Mouse (Mus musculus): ENCODE measurements at regions not wholly inside any gene's neighbourhood (a gene's known extent, or its start where the extent isn't known, plus 50 kb on each side); places are given as distances from the start of the nearest gene placed in this dataset.

DNA sequence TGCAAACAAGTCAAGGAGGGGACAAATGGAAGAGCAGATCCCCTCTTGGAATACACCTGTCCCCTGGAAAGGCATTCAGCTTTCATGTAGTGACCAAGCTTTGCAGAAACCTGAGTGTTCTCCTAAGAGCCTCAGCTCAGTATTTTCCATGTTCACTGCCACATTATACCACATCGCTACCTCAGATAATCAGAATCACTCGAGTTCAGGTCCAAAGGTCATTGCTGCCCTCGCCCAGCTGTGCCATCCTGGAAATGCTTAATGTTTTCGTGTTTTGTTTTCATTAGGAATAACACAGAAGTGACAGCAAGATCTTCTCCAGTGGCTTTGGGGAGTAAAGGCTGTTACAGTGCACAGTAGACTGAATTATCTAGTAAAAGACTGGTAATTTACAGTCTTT is 83.0 kb upstream of the Fat1 start:
- no peak for TF ChIP-seq POLR2A (IDR thresholded peaks at IDR 0.05; ENCODE audit: borderline replicate concordance, extremely low read depth, low read depth, low read length)
- TF ChIP-seq CTCF (IDR thresholded peaks at IDR 0.05; ENCODE audit: insufficient read depth, low read length) = no peak
- Histone ChIP-seq H3K4me1 (ENCODE audit: control insufficient read depth, insufficient read depth, low read length) (no peaks in the 10 kb centered on the region), H3K4me3 (replicated peaks; ENCODE audit: extremely low read depth, low read depth, low read length) (no peak overlapping the region)
- WGBS = 69% methylated on average over 4 of the region's 4 CpGs
- DNase-seq = no peak

DNA sequence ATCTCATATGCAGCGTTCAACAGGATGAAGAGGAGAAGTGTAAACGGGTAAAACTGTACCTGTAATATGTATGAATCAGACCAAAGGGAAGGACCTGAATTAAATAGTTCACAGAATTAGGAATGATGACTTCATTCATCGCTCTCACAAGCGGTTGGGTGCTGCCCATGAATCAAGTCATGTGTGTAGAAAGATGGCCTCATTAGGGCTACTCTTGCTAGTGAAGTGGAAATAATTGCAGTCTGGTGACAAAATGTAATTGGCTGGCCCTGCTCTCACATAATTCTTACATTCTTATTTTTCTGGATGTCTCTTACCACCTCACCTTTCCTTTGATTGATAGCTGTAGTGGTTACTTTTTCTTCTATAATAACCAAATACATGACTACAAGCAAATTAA is 80.1 kb upstream of the Fat1 start:
- H3K4me3 ChIP-seq (replicated peaks; ENCODE audit: extremely low read depth, low read depth, low read length) = no peak overlapping the region
- H3K4me1 ChIP-seq (ENCODE audit: control insufficient read depth, insufficient read depth, low read length) = no peaks in the 10 kb centered on the region
- WGBS = 90% methylated on average over 4 of the region's 4 CpGs
- TF ChIP-seq CTCF (IDR thresholded peaks at IDR 0.05; ENCODE audit: insufficient read depth, low read length) (no peak), POLR2A (IDR thresholded peaks at IDR 0.05; ENCODE audit: borderline replicate concordance, extremely low read depth, low read depth, low read length) (no peak)
- no peak for DNase-seq

DNA sequence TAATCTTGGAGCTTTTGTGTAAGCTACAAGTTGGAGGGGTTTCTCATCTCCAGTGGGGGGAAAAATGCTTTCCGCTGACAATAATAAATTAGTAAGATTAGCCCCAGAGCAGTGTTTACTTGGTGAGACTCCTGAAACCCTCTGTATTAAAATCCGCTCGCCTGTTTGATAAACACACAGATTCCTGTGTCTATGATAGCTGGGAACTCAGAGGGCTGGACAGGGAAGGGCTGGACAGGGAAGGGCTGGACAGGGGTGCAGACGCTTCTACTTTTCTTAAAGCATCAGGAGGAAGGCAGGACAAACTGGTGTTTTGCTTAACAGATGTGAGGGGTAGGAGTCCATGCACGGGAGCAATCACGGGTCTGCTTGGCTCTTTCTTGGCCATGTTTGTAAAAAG is 68.0 kb upstream of the Fat1 start:
- TF ChIP-seq POLR2A (IDR thresholded peaks at IDR 0.05; ENCODE audit: borderline replicate concordance, extremely low read depth, low read depth, low read length) = no peak
- TF ChIP-seq CTCF (IDR thresholded peaks at IDR 0.05; ENCODE audit: insufficient read depth, low read length) = no peak
- no peak for DNase-seq
- WGBS = 32% methylated on average over 6 of the region's 6 CpGs
- no peak overlapping the region for H3K4me3 ChIP-seq (replicated peaks; ENCODE audit: extremely low read depth, low read depth, low read length)
- H3K4me1 ChIP-seq (ENCODE audit: control insufficient read depth, insufficient read depth, low read length) = no peaks in the 10 kb centered on the region

DNA sequence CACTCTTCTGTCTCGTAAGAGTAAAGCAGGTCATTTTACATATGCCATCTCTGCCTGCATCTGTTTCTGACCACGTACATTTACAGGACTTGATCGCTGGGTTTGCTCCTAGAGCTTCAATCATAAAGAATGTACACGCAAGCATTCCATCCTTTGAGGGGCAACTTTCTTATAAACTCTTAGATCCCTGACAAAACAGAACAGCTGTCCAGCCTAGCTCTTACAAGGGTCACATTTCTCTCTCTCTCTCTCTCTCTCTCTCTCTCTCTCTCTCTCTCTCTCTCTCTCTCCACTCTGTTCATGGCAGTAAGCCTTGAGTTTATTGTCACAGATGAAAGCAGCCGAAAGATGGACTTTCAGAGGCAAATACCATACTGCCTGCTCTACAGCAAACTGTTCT is 67.6 kb upstream of the Fat1 start:
- H3K4me3 ChIP-seq (replicated peaks; ENCODE audit: extremely low read depth, low read depth, low read length) = no peak overlapping the region
- TF ChIP-seq CTCF (IDR thresholded peaks at IDR 0.05; ENCODE audit: insufficient read depth, low read length) (no peak), POLR2A (IDR thresholded peaks at IDR 0.05; ENCODE audit: borderline replicate concordance, extremely low read depth, low read depth, low read length) (no peak)
- H3K4me1 ChIP-seq (ENCODE audit: control insufficient read depth, insufficient read depth, low read length) = no peaks in the 10 kb centered on the region
- no peak for DNase-seq
- WGBS = 31% methylated on average over 5 of the region's 5 CpGs

DNA sequence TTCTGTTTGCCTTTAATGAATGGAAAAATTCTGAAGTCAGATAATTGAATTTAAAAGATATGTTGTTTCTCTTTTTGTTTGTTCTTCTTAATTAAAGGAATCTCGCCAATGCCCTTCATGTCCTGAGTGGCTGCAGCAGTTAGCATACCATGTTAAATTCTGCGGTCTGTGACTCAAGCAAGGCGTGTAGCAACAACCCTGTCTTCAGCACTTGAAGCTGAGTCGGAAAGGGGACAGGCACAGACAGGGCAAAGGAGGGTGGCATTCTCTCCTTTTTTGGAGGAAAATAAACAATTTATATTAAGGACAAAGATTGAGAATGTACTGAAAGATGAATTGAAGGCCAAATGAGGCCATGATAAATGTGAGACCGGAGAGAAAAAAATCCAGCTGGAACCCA is 58.2 kb upstream of the Fat1 start:
- 27% methylated on average over 5 of the region's 5 CpGs for WGBS
- Histone ChIP-seq H3K4me3 (replicated peaks; ENCODE audit: extremely low read depth, low read depth, low read length) (no peak overlapping the region), H3K4me1 (ENCODE audit: control insufficient read depth, insufficient read depth, low read length) (no peaks in the 10 kb centered on the region)
- TF ChIP-seq CTCF (IDR thresholded peaks at IDR 0.05; ENCODE audit: insufficient read depth, low read length) (no peak), POLR2A (IDR thresholded peaks at IDR 0.05; ENCODE audit: borderline replicate concordance, extremely low read depth, low read depth, low read length) (no peak)
- no peak for DNase-seq

DNA sequence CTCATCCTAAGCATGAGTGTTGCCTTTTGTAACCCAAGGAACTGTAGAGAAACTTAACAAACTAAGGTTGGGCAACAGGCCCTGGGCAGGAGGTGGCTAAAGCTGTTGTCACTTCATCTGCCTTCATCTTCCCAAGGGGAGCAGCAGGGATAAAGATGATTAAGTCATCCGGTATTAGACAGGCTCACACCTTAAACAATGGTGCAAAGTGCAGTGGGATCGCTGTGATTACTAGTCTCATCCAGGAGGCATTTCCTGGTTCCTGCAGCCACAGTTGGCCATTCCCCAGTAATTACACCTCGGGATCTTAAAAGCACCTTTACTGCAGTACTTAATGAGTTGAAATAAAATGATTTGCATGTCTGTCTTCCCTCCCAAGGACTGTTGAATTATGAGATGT is 57.0 kb upstream of the Fat1 start:
- DNase-seq = no peak
- no peak overlapping the region for H3K4me3 ChIP-seq (replicated peaks; ENCODE audit: extremely low read depth, low read depth, low read length)
- 34% methylated on average over 3 of the region's 3 CpGs for WGBS
- no peaks in the 10 kb centered on the region for H3K4me1 ChIP-seq (ENCODE audit: control insufficient read depth, insufficient read depth, low read length)
- no peak for TF ChIP-seq POLR2A (IDR thresholded peaks at IDR 0.05; ENCODE audit: borderline replicate concordance, extremely low read depth, low read depth, low read length)
- TF ChIP-seq CTCF (IDR thresholded peaks at IDR 0.05; ENCODE audit: insufficient read depth, low read length) = no peak

DNA sequence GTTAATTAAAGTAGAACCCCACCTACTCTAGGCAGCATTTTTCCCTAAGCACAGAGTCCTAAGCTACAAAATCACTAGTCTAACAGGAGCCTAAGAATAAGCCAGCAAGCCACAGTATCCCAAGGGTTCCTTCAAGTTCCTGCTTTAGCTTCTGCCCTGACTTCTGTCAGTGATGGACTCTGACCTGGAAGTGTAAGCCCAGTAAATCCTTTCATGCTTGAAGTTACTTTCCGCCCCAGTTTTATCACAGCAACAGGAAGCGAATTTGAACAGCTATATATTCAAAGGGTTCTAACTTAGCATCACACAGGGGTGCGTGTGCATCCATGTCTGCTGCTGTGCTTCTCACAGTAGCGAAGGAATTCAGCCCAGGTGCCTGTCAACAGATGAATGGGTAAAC is 56.1 kb upstream of the Fat1 start:
- H3K4me1 ChIP-seq (ENCODE audit: control insufficient read depth, insufficient read depth, low read length) = no peaks in the 10 kb centered on the region
- DNase-seq = no peak
- H3K4me3 ChIP-seq (replicated peaks; ENCODE audit: extremely low read depth, low read depth, low read length) = no peak overlapping the region
- WGBS = 69% methylated on average over 4 of the region's 4 CpGs
- TF ChIP-seq CTCF (IDR thresholded peaks at IDR 0.05; ENCODE audit: insufficient read depth, low read length) (no peak), POLR2A (IDR thresholded peaks at IDR 0.05; ENCODE audit: borderline replicate concordance, extremely low read depth, low read depth, low read length) (no peak)

DNA sequence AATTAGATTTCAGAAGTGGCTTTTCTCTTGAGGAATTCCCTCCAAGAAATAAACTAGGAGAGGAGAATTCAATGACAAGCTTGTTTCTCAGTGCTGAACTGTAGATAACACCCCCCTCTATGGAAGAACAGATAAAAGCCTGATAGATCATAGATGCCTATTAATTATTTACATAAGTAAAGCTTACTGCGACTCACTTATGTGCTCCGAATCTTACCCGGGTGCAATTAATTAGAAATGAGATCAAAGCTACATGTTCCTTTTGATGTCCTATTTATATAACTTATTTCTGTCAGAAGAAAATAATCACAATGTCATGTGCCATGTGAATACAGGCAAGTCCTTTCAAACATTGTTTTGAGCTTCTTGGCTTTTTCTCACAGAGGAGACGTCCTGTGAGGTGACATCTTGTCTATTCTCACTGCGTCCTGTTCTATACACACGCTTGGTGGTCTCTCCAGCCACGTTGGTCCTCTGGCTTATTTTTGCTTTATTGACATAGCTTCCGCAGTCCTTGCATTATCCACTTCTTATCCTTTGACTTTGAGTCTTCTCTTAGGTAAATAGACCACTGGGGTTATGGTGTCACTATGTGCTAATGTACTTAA is 50.7 kb upstream of the Fat1 start:
- H3K4me3 ChIP-seq (replicated peaks; ENCODE audit: extremely low read depth, low read depth, low read length) = no peak overlapping the region
- DNase-seq = no peak
- TF ChIP-seq POLR2A (IDR thresholded peaks at IDR 0.05; ENCODE audit: borderline replicate concordance, extremely low read depth, low read depth, low read length) (no peak), CTCF (IDR thresholded peaks at IDR 0.05; ENCODE audit: insufficient read depth, low read length) (no peak)
- no peaks in the 10 kb centered on the region for H3K4me1 ChIP-seq (ENCODE audit: control insufficient read depth, insufficient read depth, low read length)
- 41% methylated on average over 8 of the region's 8 CpGs for WGBS

Measured in lung, adult 2 months (tissue).